Mouse (Mus musculus) MEL (cell line): ENCODE data around the gene Brpf3. TPM values are rescaled to one million over a fixed set of nuclear protein-coding genes. Genes with fewer than 3 reads are reported as not detected.

Source experiments
- DNase-seq: peaks from one replicate; pipeline ENCODE4 v3.0.0; 2011; ENCODE audit warnings: low read depth, low spot score
- H3K27ac ChIP-seq: 2 replicates; pipeline ENCODE4 v1.5.1; 2012; ENCODE audit warnings: low read depth, mild to moderate bottlenecking, control low read depth, low read length, moderate library complexity; ENCODE audit not compliant: control insufficient read depth
- H3K27me3 ChIP-seq, 2 experiments: fragments of 150-350 bp in 1 of 2; sonication (generic) in 1 of 2; 2 replicates each; pipeline ENCODE4 v1.6.1; 2012; ENCODE audit warnings: low read length in 2 of 2, mild to moderate bottlenecking in 2 of 2, improper control_type of control experiment in 1 of 2, moderate library complexity in 1 of 2; ENCODE audit not compliant: insufficient read depth in 2 of 2, control insufficient read depth in 1 of 2
- H3K36me3 ChIP-seq, 2 experiments: 2 replicates each; pipeline ENCODE4 v1.6.1; 2012 to 2014; ENCODE audit warnings: low read length in 2 of 2, improper control_type of control experiment in 1 of 2, inconsistent platforms in 1 of 2, mild to moderate bottlenecking in 1 of 2; ENCODE audit not compliant: insufficient read depth in 2 of 2, control insufficient read depth in 1 of 2
- H3K4me1 ChIP-seq, 2 experiments: fragments of 150-350 bp in 1 of 2; sonication (generic) in 1 of 2; 2 replicates each; pipeline ENCODE4 v1.6.1; 2012; ENCODE audit warnings: low read length in 2 of 2, improper control_type of control experiment in 1 of 2, mild to moderate bottlenecking in 1 of 2; ENCODE audit not compliant: insufficient read depth in 2 of 2, control insufficient read depth in 1 of 2
- H3K4me3 ChIP-seq, 2 experiments: fragments of 150-350 bp in 1 of 2; sonication (generic) in 1 of 2; 2 replicates each; pipeline ENCODE4 v1.5.1; 2012; ENCODE audit warnings: low read depth in 2 of 2, low read length in 2 of 2, mild to moderate bottlenecking in 2 of 2, moderate library complexity in 2 of 2, control low read depth in 1 of 2, improper control_type of control experiment in 1 of 2; ENCODE audit not compliant: control insufficient read depth in 1 of 2, insufficient read depth in 1 of 2
- H3K79me2 ChIP-seq: 2 replicates; pipeline ENCODE4 v1.6.1; 2012; ENCODE audit warnings: mild to moderate bottlenecking, low read length, moderate library complexity; ENCODE audit not compliant: control insufficient read depth, poor library complexity, insufficient read depth
- H3K9ac ChIP-seq: 2 replicates; pipeline ENCODE4 v1.6.1; 2012; ENCODE audit warnings: low read depth, mild to moderate bottlenecking, control low read depth, low read length, moderate library complexity; ENCODE audit not compliant: control insufficient read depth, poor library complexity, severe bottlenecking
- H3K9me3 ChIP-seq: fragments of 150-350 bp; sonication (generic); replicated peaks from 2 replicates; pipeline ENCODE4 v1.6.1; 2012; ENCODE audit warnings: mild to moderate bottlenecking, low read length, improper control_type of control experiment, moderate library complexity; ENCODE audit not compliant: insufficient read depth
- BHLHE40 ChIP-seq: IDR thresholded peaks from 2 replicates; pipeline ENCODE4 v1.6.1; 2012; ENCODE audit warnings: low read depth, mild to moderate bottlenecking, inconsistent platforms, low read length, improper control_type of control experiment, borderline replicate concordance
- CHD1 ChIP-seq: IDR thresholded peaks from 2 replicates; pipeline ENCODE4 v1.6.1; 2012; ENCODE audit warnings: low read depth, mild to moderate bottlenecking, inconsistent platforms, low read length, improper control_type of control experiment
- ELF1 ChIP-seq: IDR thresholded peaks from 2 replicates; pipeline ENCODE4 v1.6.1; 2014; ENCODE audit warnings: low read depth, mild to moderate bottlenecking, inconsistent platforms, low read length, improper control_type of control experiment, moderate library complexity
- ETS1 ChIP-seq: IDR thresholded peaks from 2 replicates; pipeline ENCODE4 v1.6.1; 2012; ENCODE audit warnings: low read depth, mild to moderate bottlenecking, inconsistent platforms, low read length, improper control_type of control experiment, moderate library complexity
- GABPA ChIP-seq: IDR thresholded peaks from 2 replicates; pipeline ENCODE4 v1.6.1; 2012; ENCODE audit warnings: low read depth, mild to moderate bottlenecking, inconsistent platforms, low read length, improper control_type of control experiment, moderate library complexity
- KAT2A ChIP-seq: conservative IDR thresholded peaks from 2 replicates; pipeline ENCODE4 v1.6.1; 2012; ENCODE audit warnings: low read depth, low read length, improper control_type of control experiment, inconsistent platforms
- MAFK ChIP-seq: IDR thresholded peaks from 2 replicates; pipeline ENCODE4 v1.6.1; 2011; ENCODE audit warnings: low read depth, mild to moderate bottlenecking, low read length, improper control_type of control experiment, borderline replicate concordance
- MAX ChIP-seq: IDR thresholded peaks from 2 replicates; pipeline ENCODE4 v1.6.1; 2011; ENCODE audit warnings: low read length, improper control_type of control experiment
- MAZ ChIP-seq: IDR thresholded peaks from 2 replicates; pipeline ENCODE4 v1.6.1; 2012; ENCODE audit warnings: low read depth, mild to moderate bottlenecking, inconsistent platforms, low read length, improper control_type of control experiment
- MEF2A ChIP-seq: IDR thresholded peaks from 2 replicates; pipeline ENCODE4 v1.6.1; 2014; ENCODE audit warnings: low read depth, mild to moderate bottlenecking, inconsistent platforms, low read length, improper control_type of control experiment; ENCODE audit not compliant: poor library complexity, insufficient replicate concordance, severe bottlenecking; ENCODE audit errors: extremely low read depth
- MXI1 ChIP-seq: IDR thresholded peaks from 2 replicates; pipeline ENCODE4 v1.6.1; 2011; ENCODE audit warnings: mild to moderate bottlenecking, low read depth, low read length, improper control_type of control experiment
- NELFE ChIP-seq: IDR thresholded peaks from 2 replicates; pipeline ENCODE4 v1.6.1; 2011; ENCODE audit warnings: low read depth, low read length, improper control_type of control experiment
- POLR2A ChIP-seq, 2 experiments: IDR thresholded peaks; 2 replicates each; pipeline ENCODE4 v1.6.1; 2011 to 2012; ENCODE audit warnings: low read length in 2 of 2, mild to moderate bottlenecking in 2 of 2, control low read depth in 1 of 2, improper control_type of control experiment in 1 of 2, low read depth in 1 of 2, moderate library complexity in 1 of 2; ENCODE audit not compliant: control insufficient read depth in 1 of 2, insufficient read depth in 1 of 2, poor library complexity in 1 of 2
- POLR2AphosphoS2 ChIP-seq: IDR thresholded peaks from 2 replicates; pipeline ENCODE4 v1.6.1; 2011; ENCODE audit warnings: low read length, improper control_type of control experiment
- SIN3A ChIP-seq: IDR thresholded peaks from 2 replicates; pipeline ENCODE4 v1.6.1; 2012; ENCODE audit warnings: low read length, improper control_type of control experiment, inconsistent platforms
- TAL1 ChIP-seq: IDR thresholded peaks from 2 replicates; pipeline ENCODE4 v1.6.1; 2012; ENCODE audit warnings: mild to moderate bottlenecking, inconsistent platforms, low read length, moderate library complexity, mixed read lengths
- UBTF ChIP-seq: IDR thresholded peaks from 2 replicates; pipeline ENCODE4 v1.6.1; 2012; ENCODE audit warnings: low read depth, mild to moderate bottlenecking, inconsistent platforms, low read length, improper control_type of control experiment, moderate library complexity, borderline replicate concordance; ENCODE audit not compliant: insufficient read depth
- USF1 ChIP-seq: IDR thresholded peaks from 2 replicates; pipeline ENCODE4 v1.6.1; 2014; ENCODE audit warnings: low read depth, mild to moderate bottlenecking, inconsistent platforms, low read length, improper control_type of control experiment, moderate library complexity
- ZMIZ1 ChIP-seq: IDR thresholded peaks from 2 replicates; pipeline ENCODE4 v1.6.1; 2012; ENCODE audit warnings: low read depth, mild to moderate bottlenecking, inconsistent platforms, low read length, improper control_type of control experiment, moderate library complexity
- ZNF384 ChIP-seq: IDR thresholded peaks from 2 replicates; pipeline ENCODE4 v1.6.1; 2012; ENCODE audit warnings: low read depth, mild to moderate bottlenecking, inconsistent platforms, low read length, improper control_type of control experiment
- polyA plus RNA-seq, 2 experiments: library from polyadenylated mRNA; stranded (reverse) in 1 of 2; unstranded in 1 of 2; fragments of >175 nt in 1 of 2; fragments of >200 nt in 1 of 2; gene quantifications; 2 replicates each; pipeline versions ENCODE4 v1.2.1 to v1.2.4; 2012; ENCODE audit warnings: low replicate concordance in 2 of 2, low read depth in 1 of 2; ENCODE audit not compliant: insufficient read length in 2 of 2, insufficient read depth in 1 of 2, missing spikeins in 1 of 2
- total RNA-seq: library from RNA; depleted of rRNA; stranded (reverse); fragments of 300-350 nt; gene quantifications from 2 replicates; pipeline ENCODE4 v1.2.3, GENCODE M21; 2012; rRNA removed

The Brpf3 gene
- total and polyA plus RNA-seq, 3 experiments = 1.7 to 23.7 TPM; not detected in 1

GRCm38 (mm10) chr17:28885231-28885630 lies 84.3 kb downstream of the Brpf3 start:
- H3K36me3 ChIP-seq = peaks cover 0 to 6% of the 10 kb centered on the region in 2 experiments; a peak in 2 of 4 replicates
- no peak for DNase-seq
- TF ChIP-seq ZMIZ1 = no peak
- TF ChIP-seq ELF1 = no peak
- no peak for TF ChIP-seq KAT2A
- TF ChIP-seq MAFK = no peak
- no peak for TF ChIP-seq USF1
- TF ChIP-seq MEF2A = no peak
- TF ChIP-seq MAX = no peak
- no peak for TF ChIP-seq BHLHE40
- TF ChIP-seq GABPA = no peak
- no peak for TF ChIP-seq ZNF384
- TF ChIP-seq MXI1 = no peak
- no peak for TF ChIP-seq TAL1
- H3K9ac ChIP-seq = no peak overlapping the region
- no peak overlapping the region for H3K4me3 ChIP-seq
- H3K4me1 ChIP-seq = peaks cover 0 to 3% of the 10 kb centered on the region in 2 experiments; a peak in 2 of 4 replicates
- H3K27me3 ChIP-seq = no peaks in the 10 kb centered on the region
- no peak overlapping the region for H3K27ac ChIP-seq
- no peaks in the 10 kb centered on the region for H3K9me3 ChIP-seq
- H3K79me2 ChIP-seq = no peaks in the 10 kb centered on the region

- DNase-seq = no peak
- H3K36me3 ChIP-seq = peaks cover 0 to 6% of the 10 kb centered on the region in 2 experiments; a peak in 2 of 4 replicates
- H3K27ac ChIP-seq = no peak overlapping the region
- no peaks in the 10 kb centered on the region for H3K79me2 ChIP-seq
- H3K27me3 ChIP-seq = no peaks in the 10 kb centered on the region
- TF ChIP-seq POLR2AphosphoS2 (no peak), MAZ (no peak), POLR2A (IDR thresholded peaks at IDR 0.05; ENCODE audit: control insufficient read depth in 1 of 2, insufficient read depth in 1 of 2, low read depth in 1 of 2, low read length in 2 of 2, poor library complexity in 1 of 2) (no peak), UBTF (no peak), SIN3A (no peak), MEF2A (no peak), NELFE (no peak), TAL1 (no peak), ETS1 (no peak), CHD1 (no peak)
- H3K9me3 ChIP-seq = no peaks in the 10 kb centered on the region
- H3K4me3 ChIP-seq = no peak overlapping the region
- H3K9ac ChIP-seq = no peak overlapping the region
- peaks cover 0 to 3% of the 10 kb centered on the region in 2 experiments; a peak in 2 of 4 replicates for H3K4me1 ChIP-seq
Observed at GRCm38 (mm10) chr17:28886266-28886665, 85.4 kb downstream of the Brpf3 start.

Other genes starting within 250 kb of the Brpf3 start
- gene Clps, start 240.3 kb upstream of the Brpf3 start, total RNA-seq = not detected in 2 replicates
- gene Clps, start 240.3 kb upstream of the Brpf3 start, polyA plus RNA-seq = not detected
- not detected in 2 replicates for gene Lhfpl5, start 225.4 kb upstream of the Brpf3 start, total RNA-seq
- gene Lhfpl5, start 225.4 kb upstream of the Brpf3 start, polyA plus RNA-seq = under 1 TPM in 1 of 2 experiments, not detected in 1; 0.19 TPM
- 125 and 138 TPM in 2 replicates for gene Srpk1, start 178.4 kb upstream of the Brpf3 start, total RNA-seq
- gene Srpk1, start 178.4 kb upstream of the Brpf3 start, polyA plus RNA-seq = 100 to 1,000 TPM; 119 to 211 TPM
- gene Slc26a8, start 110.9 kb upstream of the Brpf3 start, total RNA-seq = 0.58 and 0.69 TPM in 2 replicates
- 1 to 10 TPM in 1 of 2 experiments, not detected in 1; 1.6 TPM for gene Slc26a8, start 110.9 kb upstream of the Brpf3 start, polyA plus RNA-seq
- 61.5 and 67.3 TPM in 2 replicates for gene Mapk14, start 109.8 kb upstream of the Brpf3 start, total RNA-seq
- gene Mapk14, start 109.8 kb upstream of the Brpf3 start, polyA plus RNA-seq = 10 to 100 TPM in 1 of 2 experiments, not detected in 1; 93.2 TPM
- 0.42 and 0.92 TPM in 2 replicates for gene AC170998.1, start 75.0 kb upstream of the Brpf3 start, total RNA-seq
- gene AC170998.1, start 75.0 kb upstream of the Brpf3 start, polyA plus RNA-seq = under 1 TPM in 1 of 2 experiments, not detected in 1; 0.42 TPM
- gene Mapk13, start 31.8 kb upstream of the Brpf3 start, total RNA-seq = 0.04 TPM in 1 of 2 replicates, not detected in the other
- gene Mapk13, start 31.8 kb upstream of the Brpf3 start, polyA plus RNA-seq = 1 to 10 TPM in 1 of 2 experiments, not detected in 1; 1.4 TPM
- 0.08 TPM in 1 of 2 replicates, not detected in the other for gene Pnpla1, start 57.3 kb downstream of the Brpf3 start, total RNA-seq
- under 1 TPM in 1 of 2 experiments, not detected in 1; 0.38 TPM for gene Pnpla1, start 57.3 kb downstream of the Brpf3 start, polyA plus RNA-seq
- 0.04 TPM in 1 of 2 replicates, not detected in the other for gene 4930539E08Rik, start 114.2 kb downstream of the Brpf3 start, total RNA-seq
- under 1 TPM in 1 of 2 experiments, not detected in 1; 0.01 TPM for gene 4930539E08Rik, start 114.2 kb downstream of the Brpf3 start, polyA plus RNA-seq
- not detected in 2 replicates for gene Pxt1, start 142.8 kb downstream of the Brpf3 start, total RNA-seq
- not detected for gene Pxt1, start 142.8 kb downstream of the Brpf3 start, polyA plus RNA-seq
- 39.1 and 41.8 TPM in 2 replicates for gene Kctd20, start 150.9 kb downstream of the Brpf3 start, total RNA-seq
- gene Kctd20, start 150.9 kb downstream of the Brpf3 start, polyA plus RNA-seq = 10 to 100 TPM in 1 of 2 experiments, not detected in 1; 65.4 TPM
- gene Stk38, start 206.9 kb downstream of the Brpf3 start, total RNA-seq = 14.4 and 17.1 TPM in 2 replicates
- 100 to 1,000 TPM in 1 of 2 experiments, 10 to 100 TPM in 1; 49.3 to 290 TPM for gene Stk38, start 206.9 kb downstream of the Brpf3 start, polyA plus RNA-seq
- gene Srsf3, start 231.5 kb downstream of the Brpf3 start, total RNA-seq = 312 and 367 TPM in 2 replicates
- 100 to 1,000 TPM; 326 to 556 TPM for gene Srsf3, start 231.5 kb downstream of the Brpf3 start, polyA plus RNA-seq